Mouse (Mus musculus) skeletal muscle tissue, adult 2 months (tissue): ENCODE measurements around the gene Tcta.
"Not testable (repeated sequence)": the region's sequence is repeated elsewhere in the genome, so short reads cannot be mapped to it uniquely, and the experiment has no call there.

ENCODE experiments used
- DNase-seq: peaks from one replicate; pipeline ENCODE4 v3.0.0-alpha.2; 2012; ENCODE audit warnings: low read depth, low spot score

The Tcta gene

DNA sequence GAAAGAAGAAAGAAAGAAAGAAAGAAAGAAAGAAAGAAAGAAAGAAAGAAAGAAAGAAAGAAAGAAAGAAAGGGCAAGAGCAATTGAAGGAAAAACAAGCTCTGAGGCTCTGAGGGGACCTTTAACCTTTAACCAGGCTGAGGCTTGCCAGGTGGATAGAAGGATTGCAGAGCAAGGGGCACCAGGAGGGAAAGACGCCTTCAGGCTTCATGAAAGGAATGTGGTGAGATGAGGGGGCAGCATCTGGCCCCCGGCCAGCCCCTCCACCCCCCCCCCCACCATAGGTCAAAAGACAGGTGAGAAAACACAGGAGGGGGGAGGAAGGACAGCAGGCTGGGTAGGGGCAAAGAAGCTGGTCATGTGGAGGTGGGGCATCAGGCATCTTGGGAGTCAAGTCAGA is 34.0 kb downstream of the Tcta start:
- no peak for DNase-seq

DNA sequence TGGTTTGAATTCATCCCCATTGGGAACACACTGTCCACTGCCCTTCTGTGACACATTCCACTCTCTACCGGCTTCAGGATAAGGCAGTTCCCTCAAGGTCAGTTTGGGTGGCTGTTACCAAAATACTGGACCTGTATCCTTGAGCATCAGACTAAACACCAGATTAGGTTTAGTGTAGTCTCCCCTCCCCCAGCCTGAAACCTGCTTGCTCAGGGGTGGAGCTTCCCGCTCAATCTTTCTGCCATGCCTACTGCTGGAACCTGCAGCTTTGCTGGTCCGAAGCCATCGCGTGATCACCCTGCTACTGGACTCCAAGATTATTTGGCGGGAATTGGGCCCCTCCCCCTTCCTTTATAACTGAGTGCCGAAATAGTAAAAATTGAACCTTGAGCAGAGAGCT is 37.3 kb downstream of the Tcta start:
- DNase-seq = not testable (repeated sequence)

DNA sequence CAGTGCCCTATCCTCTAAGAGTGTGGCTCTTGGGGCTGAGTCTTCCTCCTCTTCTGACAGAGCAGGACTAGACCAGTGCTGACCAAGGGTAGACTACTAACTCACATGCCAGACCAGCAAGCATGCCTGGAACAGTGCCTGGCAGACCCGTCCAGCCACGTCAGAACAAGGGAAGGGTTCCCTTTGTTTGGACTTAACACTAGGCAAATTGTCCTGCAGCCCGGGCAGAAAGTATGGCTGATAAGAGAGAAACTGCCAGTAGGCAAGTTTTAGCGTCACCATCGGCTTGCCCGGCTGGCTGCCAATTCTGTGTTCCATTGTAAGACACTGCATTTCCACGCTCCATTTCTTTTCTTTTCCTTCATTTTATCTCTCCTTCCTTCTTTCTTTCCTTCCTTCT is 38.3 kb downstream of the Tcta start:
- DNase-seq = no peak

DNA sequence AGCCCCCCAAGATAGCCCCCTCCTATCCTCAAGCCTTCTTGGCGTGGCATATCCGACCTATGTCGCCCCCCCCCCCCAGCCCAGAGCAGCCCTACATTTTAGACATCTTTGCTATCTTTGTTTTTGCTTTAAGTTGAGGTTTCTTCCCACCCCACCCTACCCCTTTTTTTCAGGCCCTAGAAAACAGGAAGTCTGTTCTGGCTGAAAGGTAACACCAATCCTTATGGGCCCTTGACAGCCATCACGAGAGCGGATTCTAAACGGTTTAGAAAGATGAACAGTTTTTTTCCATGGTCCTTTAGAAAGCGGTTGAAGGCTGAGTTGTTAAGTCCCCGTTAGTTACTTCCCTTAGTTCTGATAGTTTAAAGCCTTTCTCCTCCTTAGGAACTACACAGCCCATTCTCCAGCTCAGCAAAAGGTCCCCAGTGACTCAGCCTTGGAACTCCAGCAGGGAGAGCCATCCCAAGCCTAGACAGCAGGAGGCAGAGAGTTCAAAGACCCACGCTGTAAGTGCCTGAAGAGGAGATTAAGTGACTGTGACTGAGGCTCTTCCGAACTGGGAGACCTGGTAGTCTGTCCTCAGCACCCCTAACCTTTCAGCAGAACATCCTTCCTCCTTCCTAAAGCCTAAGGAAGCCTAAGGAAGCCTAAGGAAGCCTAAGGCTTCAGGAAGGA is 39.6 kb downstream of the Tcta start:
- DNase-seq = no peak

DNA sequence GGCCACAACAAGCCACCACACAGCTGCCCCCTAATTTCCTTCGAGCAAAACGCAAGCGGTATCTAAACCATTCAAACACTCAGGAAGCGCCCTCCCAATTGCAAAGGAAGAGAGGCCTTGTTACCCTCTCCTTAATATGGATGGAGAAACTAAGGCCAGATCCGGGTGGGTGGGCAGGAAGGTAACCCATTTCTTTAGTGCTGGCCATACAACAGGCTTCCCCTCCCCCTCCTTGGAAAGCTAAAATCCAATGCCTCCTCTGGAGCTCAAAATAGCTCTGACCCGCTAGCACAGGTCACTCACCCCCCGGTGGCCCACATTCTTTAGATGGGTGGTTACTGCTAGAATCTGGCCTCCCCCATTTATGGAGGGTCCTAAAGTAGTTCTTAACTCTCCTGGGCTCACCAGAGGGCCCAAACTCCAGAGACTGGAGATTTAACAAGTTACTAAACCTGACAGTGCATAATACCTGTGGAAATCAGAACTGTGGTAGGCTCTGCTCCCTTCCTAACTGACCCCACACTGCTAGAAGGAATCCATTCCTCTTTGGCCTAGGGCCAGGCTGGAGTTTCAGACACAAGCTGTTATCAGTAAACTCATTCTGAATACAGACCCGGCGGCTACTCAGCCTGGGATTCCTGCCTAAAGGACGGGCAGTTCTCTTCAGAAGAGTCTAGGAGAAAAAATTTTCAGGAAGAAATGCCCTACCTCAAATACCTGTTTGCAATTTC is 41.6 kb downstream of the Tcta start:
- DNase-seq = peak; percentile 51

DNA sequence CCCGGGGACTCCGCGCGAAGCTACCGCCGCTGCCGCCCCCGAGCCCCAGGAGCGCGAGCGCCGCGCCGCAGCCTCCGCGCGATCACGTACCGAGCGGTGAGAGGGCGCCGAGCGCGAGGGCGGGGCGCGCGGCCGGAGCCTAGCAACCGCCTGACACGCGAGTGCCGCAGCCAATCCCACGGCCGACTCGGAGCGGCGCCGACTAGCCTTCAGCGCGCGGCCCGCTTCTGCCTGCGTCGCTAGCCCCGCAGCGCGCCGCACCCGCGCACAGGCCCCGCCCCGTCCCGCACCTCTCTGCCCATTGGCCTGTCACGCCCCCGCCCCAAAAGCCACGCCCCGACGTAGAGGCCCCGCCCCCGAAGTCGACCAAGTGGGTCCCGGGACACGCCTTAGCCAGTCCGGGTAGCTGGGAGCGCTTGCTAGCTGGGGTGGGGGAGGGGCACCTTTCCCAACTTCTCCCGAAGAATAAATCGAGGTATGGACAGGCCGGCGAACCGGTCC is 42.2 kb downstream of the Tcta start, which contains the start of gene Dag1:
Gene Dag1 (minus strand): TSS at position 269 of the 501 bp plus-strand sequence.
- DNase-seq = peak; percentile 96

DNA sequence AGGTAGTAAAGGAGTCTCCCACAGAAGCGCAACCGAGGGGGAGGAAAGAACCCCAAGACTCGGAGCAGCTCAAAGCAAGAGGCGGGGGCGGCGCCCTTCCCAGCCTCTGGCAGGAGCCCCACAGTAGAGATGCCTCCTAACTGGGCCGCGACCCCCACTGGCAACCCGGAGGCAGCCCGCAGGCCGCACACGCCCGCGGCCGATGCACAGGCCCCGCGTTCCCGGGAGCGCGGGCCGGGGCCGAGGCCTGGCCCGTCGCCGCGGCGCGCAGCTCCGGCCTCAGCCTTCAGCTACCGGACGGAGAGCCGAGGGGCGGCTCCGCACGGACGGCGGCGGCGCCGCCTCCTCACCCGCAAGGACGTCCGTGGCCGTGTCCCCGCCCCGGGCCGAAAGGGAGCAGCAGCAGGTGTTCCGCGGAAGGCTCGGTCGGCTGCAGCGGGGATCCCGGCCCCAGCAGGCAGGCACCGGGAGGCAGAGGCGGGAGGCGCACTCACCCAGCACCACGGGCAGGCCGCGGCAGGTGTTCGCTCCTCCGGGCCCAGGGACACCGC is 42.8 kb downstream of the Tcta start:
- DNase-seq = peak; percentile 67

DNA sequence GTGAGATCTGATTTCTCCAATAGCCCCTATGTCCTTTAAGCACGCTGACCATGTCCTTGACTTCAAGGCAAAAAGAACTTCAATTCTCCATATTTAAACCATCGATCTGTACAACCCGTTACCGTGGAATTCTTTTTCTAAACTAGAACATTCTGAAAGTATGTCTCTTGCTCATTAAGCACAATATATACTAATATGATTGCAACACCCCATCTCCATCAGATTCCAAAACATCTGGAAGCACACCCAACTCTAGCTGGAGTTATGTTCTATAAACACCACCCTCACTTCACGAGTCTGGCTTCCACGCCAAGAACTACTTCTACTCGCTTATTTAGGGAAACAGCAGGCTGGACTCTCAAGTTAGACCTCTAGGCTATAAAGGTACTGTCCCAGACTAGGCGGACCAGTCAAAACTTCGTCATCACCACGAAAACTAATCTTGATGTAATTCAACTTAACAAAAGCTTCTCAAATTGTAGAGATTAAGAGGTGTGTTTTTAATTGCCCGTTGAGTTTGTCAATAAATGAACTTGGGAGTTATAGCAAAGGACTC is 43.4 kb downstream of the Tcta start:
- peak; percentile 66 for DNase-seq

DNA sequence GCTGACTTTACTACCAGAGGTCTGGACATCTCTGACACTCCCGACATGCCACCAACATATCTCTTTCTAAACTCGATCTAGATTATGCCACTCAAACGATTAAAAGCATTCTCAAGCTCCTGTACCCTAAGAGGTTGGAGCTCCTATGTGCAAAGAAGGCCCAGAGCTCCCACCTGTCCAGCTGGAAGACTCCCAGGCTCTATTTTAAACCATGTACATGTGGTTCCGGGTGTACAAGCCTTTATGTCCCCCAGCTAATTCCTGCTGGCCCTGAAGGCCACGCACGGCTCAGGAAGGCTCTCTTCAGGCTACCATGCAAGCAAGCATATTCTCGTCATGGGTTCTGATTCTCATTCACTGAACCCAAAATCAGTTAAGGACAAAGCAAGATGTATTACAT is 44.1 kb downstream of the Tcta start:
- peak; percentile 76 for DNase-seq

DNA sequence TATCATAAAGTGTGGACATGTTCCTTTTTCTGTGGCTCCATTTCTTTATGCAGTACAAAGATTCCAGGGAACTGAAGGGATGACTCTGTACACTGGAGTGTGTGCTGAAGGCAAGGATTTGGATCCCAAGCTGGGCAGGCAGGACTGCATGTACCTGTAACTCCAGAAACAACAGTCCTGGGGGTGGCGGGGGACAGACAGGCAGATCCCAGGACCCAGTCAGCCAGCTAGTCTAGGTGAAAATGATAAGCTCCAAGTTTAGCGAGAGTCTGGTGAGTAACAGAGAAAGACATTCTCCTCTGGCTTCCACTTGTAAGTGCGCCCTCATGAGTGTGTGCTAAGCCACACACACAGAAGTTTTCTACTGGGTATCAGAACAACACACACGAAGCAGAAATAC is 45.4 kb downstream of the Tcta start:
- no peak for DNase-seq
